Mouse (Mus musculus): ENCODE measurements at regions not wholly inside any gene's neighbourhood (a gene's known extent, or its start where the extent isn't known, plus 50 kb on each side); places are given as distances from the start of the nearest gene placed in this dataset.
A peak's percentile ranks its signal among the peaks of the same experiment; 100 is the strongest.

DNA sequence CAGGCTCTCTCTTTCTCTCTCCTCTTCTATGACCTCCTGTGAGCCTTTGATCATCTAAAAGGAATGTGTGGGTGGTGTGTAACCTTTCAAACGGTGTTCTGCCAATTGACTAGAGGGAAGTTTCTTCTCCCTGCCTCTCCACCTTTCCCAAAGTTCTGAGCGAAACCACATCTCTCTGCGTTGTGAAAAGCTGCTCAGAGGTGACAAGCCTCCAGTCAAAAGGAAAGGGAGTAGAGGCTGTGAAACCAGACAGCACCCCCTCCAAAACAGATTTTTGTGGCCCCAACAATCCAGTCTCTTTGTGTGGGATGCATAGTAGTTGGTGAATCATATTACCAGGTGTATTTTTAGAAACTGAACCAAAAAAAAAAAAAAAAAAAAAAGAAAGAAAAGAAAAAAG, 178.5 kb upstream of the Erbb4 start:
- Histone ChIP-seq H3K4me3 (no peak overlapping the region), H3K9me3 (no peaks in the 10 kb centered on the region), H3K27me3 (no peaks in the 10 kb centered on the region), H3K9ac (no peak overlapping the region), H3K4me2 (no peak overlapping the region), H3K4me1 (no peaks in the 10 kb centered on the region), H3K36me3 (no peaks in the 10 kb centered on the region), H3K27ac (no peak overlapping the region)
- ATAC-seq (ENCODE audit: insufficient number of reproducible peaks, low FRiP score, low TSS enrichment, low read depth): no peak
- 22% methylated on average over 3 of the region's 3 CpGs for WGBS

DNA sequence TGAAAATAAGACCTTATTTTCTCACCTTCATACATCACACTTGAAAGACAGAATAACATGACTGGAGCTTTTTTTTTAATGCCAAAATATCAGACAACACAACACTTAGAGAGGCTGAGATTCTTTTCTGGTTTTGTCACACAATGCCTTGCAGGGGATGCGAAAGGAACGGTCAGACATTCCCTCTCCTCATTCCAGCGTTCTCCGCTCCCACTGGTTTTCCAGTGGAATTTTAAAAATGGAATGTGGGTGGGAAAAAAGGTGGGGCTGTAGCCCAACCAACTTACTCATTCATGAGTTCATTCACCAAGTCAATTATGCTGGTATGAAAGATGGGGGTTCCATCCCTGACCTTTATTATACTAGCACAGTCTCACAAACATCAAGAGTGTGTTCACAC, 169.6 kb upstream of the Erbb4 start:
- H3K9ac ChIP-seq: no peak overlapping the region
- no peaks in the 10 kb centered on the region for H3K27me3 ChIP-seq
- H3K4me1 ChIP-seq: no peaks in the 10 kb centered on the region
- ATAC-seq (ENCODE audit: insufficient number of reproducible peaks, low FRiP score, low TSS enrichment, low read depth): no peak
- 55% methylated on average over 4 of the region's 4 CpGs for WGBS
- no peak overlapping the region for H3K4me2 ChIP-seq
- H3K4me3 ChIP-seq: no peak overlapping the region
- no peaks in the 10 kb centered on the region for H3K9me3 ChIP-seq
- H3K27ac ChIP-seq: no peak overlapping the region
- H3K36me3 ChIP-seq: no peaks in the 10 kb centered on the region

DNA sequence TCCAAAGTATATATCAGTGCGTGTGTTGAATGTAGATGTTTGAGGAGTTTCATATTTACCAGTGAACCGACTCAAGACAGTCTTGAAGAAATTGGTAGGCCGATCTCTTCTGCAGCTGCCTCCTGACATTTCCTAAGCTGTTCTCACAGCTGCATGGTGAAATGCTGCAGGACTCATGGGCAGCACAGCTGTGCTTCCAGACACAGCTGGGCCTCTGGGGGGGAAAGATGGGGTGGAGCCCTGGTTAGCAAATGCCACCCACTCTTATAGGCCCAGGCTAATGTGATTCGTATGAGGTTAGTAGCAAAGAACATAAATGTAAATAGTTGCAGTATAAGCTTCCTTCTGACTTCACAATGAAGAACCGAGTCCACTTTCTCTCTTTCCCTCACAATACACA, 139.8 kb upstream of the Erbb4 start:
- Histone ChIP-seq H3K27me3 (no peaks in the 10 kb centered on the region), H3K27ac (no peak overlapping the region), H3K4me3 (no peak overlapping the region), H3K4me1 (no peaks in the 10 kb centered on the region), H3K9me3 (no peaks in the 10 kb centered on the region), H3K4me2 (no peak overlapping the region), H3K9ac (no peak overlapping the region), H3K36me3 (no peaks in the 10 kb centered on the region)
- ATAC-seq (ENCODE audit: insufficient number of reproducible peaks, low FRiP score, low TSS enrichment, low read depth): no peak
- WGBS: 43% methylated on average over 5 of the region's 5 CpGs

DNA sequence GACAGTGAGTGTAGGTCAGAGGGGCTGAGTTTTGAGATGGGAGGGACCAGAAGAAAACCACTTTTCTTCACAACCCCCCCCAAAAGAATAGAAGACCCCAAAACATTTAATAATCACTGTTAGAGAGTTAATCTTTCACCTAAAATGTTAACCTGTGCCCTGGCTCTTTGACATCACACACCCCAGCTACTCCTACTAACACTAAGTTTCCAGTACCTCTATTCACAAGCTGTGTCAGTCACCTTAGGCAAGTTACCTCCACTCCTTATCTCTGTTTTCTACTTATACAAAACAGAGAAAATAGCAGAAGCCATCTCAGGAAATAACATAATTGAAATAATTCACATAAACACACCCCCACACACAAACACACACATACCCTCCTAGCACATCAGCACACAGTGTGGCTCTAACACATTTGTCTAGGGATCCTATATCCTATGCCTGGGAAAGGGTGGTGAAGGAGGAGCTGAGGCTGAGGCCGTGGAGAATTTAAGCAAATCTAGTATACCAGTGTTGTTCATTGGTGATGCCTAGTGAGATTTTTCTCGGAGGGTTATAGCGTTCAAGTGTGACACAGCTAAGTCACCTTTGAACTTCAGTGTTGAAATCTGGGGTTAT, 134.5 kb upstream of the Erbb4 start:
- H3K27me3 ChIP-seq: no peaks in the 10 kb centered on the region
- no peaks in the 10 kb centered on the region for H3K9me3 ChIP-seq
- 79% methylated on average over 3 of the region's 3 CpGs for WGBS
- H3K4me2 ChIP-seq: peak overlapping the region; percentile 47
- no peak overlapping the region for H3K27ac ChIP-seq
- H3K4me3 ChIP-seq: peak overlapping the region; percentile 28; the same call in 1 of the 2 replicates
- ATAC-seq (ENCODE audit: insufficient number of reproducible peaks, low FRiP score, low TSS enrichment, low read depth): no peak
- no peaks in the 10 kb centered on the region for H3K36me3 ChIP-seq
- 0 out of 2 replicates have a peak, but pooled peaks cover 4% of the 10 kb centered on the region for H3K4me1 ChIP-seq
- H3K9ac ChIP-seq: no peak overlapping the region

DNA sequence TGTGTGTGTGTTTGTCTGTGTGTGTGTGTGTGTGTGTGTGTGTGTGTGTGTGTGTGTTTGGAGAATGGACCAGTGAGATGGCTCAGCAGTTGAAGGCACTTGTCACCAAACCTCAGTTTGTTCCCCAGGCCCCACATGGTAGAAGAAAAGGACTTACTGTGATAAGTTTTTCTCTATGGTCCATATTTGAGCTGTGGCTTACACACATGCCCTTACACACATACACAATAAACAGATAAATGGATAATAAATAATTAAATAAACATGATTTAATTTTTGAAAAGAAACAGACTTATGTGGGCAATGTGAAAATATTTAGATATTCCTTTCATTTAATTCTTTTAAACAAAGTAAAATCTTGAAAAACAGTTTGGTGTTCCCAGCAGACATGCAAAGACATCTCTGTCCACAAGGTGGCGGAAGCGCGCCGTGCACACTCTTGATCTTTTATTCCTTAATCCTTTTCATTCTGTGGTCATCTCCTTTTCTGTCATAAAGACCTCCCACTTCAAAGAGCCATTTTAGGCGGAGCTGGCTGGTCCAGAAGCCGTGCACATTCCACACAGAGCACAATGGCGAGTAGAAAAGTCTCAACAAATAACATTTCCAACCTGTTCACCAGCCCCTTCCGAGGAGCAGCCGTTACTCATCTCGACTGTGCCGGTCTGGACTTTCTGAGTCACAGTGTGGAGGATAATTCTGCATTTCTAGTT, 133.8 kb upstream of the Erbb4 start:
- H3K4me3 ChIP-seq: peak overlapping the region; percentile 28
- H3K27me3 ChIP-seq: no peaks in the 10 kb centered on the region
- no peaks in the 10 kb centered on the region for H3K36me3 ChIP-seq
- H3K4me1 ChIP-seq: 0 out of 2 replicates have a peak, but pooled peaks cover 4% of the 10 kb centered on the region
- no peak overlapping the region for H3K27ac ChIP-seq
- no peaks in the 10 kb centered on the region for H3K9me3 ChIP-seq
- H3K9ac ChIP-seq: no peak overlapping the region
- 15% methylated on average over 11 of the region's 11 CpGs for WGBS
- ATAC-seq (ENCODE audit: insufficient number of reproducible peaks, low FRiP score, low TSS enrichment, low read depth): no peak
- H3K4me2 ChIP-seq: peak overlapping the region; percentile 47

DNA sequence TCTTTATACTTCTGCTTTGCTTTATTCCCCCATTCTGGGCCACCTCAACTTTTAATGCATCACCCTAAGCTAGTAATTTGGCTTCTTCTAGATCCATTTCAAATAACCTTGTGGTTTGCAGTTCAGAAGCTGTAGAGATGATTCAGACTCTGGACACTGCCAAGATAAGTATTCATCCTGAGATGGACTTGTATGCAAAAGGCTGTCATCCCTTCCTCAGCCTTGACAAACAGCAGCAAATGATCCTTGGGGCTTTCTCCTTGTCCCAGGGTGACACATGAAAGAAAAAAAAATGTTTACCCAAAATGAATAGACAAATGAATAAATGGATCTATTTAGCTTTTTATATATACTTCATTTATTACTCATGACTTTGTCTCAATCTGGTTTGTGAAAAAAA, 120.0 kb upstream of the Erbb4 start:
- H3K4me2 ChIP-seq: no peak overlapping the region
- no peaks in the 10 kb centered on the region for H3K27me3 ChIP-seq
- H3K36me3 ChIP-seq: no peaks in the 10 kb centered on the region
- no peak overlapping the region for H3K4me3 ChIP-seq
- ATAC-seq (ENCODE audit: insufficient number of reproducible peaks, low FRiP score, low TSS enrichment, low read depth): no peak
- H3K4me1 ChIP-seq: no peaks in the 10 kb centered on the region
- H3K9ac ChIP-seq: no peak overlapping the region
- H3K9me3 ChIP-seq: no peaks in the 10 kb centered on the region
- H3K27ac ChIP-seq: no peak overlapping the region

DNA sequence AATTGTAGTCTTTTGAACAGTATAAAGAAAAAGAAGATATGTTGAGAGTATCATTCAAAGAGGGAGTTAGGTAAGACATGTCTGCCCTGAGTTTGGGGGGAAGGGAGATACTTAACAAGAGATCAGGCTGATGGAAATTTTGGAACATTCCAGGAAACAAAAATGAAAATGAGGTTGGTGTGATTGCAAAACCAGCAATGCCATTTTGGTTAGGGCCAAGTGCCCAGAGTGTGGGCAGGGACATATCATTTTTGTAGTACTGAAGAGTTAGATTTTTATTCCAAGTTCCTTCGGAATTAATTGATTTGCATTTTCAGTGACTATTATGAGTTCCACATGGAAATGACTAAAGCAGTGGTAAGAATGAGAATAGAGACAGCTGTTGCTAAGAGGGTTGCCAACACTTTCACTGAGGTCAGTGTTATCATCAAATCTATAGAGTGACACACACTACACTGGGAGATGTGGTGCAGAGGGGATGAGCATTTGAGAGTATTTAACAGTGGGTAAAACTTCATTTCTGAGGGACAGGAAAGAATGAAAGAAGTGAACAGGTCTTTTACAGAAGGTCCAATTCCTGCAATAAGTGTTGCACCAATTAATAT, 105.1 kb upstream of the Erbb4 start:
- no peak for ATAC-seq (ENCODE audit: insufficient number of reproducible peaks, low FRiP score, low TSS enrichment, low read depth)

DNA sequence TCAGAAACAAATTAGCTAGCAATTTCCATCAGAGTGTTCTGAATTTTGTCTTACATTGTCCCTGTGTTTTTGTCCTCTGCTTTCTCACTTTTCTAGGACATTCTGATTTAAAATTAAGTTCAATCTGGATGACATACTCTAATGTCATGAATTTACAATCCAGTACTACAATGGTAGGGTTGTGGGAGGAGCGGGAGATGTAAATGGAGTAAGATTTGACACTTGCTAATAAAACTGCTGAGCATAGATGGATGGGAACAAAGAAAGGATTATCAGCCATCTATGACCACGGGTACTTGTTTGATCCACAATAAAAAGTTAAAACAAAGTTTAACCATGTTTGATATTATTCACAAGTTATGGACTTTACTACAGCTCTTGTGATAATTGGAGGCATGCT, 94.9 kb upstream of the Erbb4 start:
- no peak for ATAC-seq (ENCODE audit: insufficient number of reproducible peaks, low FRiP score, low TSS enrichment, low read depth)
- Histone ChIP-seq H3K27me3 (no peaks in the 10 kb centered on the region), H3K4me2 (no peak overlapping the region), H3K36me3 (no peaks in the 10 kb centered on the region), H3K4me3 (no peak overlapping the region), H3K27ac (no peak overlapping the region), H3K9ac (no peak overlapping the region), H3K4me1 (no peaks in the 10 kb centered on the region), H3K9me3 (no peaks in the 10 kb centered on the region)
- WGBS: 71% methylated on average over 2 of the region's 2 CpGs

More for the DNA sequence above, 105.1 kb upstream of the Erbb4 start:
- Histone ChIP-seq H3K36me3 (no peaks in the 10 kb centered on the region), H3K4me2 (no peak overlapping the region), H3K9me3 (no peaks in the 10 kb centered on the region), H3K27me3 (no peaks in the 10 kb centered on the region), H3K27ac (no peak overlapping the region), H3K9ac (no peak overlapping the region), H3K4me1 (no peaks in the 10 kb centered on the region), H3K4me3 (no peak overlapping the region)
- 76% methylated on average over 1 of the region's 1 CpGs for WGBS

DNA sequence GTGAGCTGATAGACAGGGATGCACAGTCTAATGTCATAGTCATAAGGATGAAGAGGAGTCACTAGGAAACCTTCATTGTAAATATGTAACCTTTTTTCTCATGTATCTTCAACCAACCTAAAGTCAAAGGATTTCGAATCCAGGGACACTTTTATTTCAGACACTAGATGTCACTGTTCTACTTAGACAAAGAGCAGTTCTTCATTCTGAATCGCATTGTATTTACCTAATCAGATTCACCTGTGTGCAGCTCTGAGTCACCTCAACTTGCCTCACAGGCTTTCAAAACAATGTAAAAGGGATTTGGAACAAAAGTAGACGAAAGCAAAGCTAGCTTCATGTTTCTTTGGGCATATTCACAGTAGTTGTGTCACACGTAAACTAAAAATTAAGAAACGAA, 57.3 kb upstream of the Erbb4 start:
- Histone ChIP-seq H3K4me2 (no peak overlapping the region), H3K27ac (no peak overlapping the region), H3K36me3 (no peaks in the 10 kb centered on the region), H3K9ac (no peak overlapping the region), H3K4me1 (no peaks in the 10 kb centered on the region), H3K9me3 (no peaks in the 10 kb centered on the region), H3K4me3 (no peak overlapping the region), H3K27me3 (no peaks in the 10 kb centered on the region)
- 41% methylated on average over 5 of the region's 5 CpGs for WGBS
- no peak for ATAC-seq (ENCODE audit: insufficient number of reproducible peaks, low FRiP score, low TSS enrichment, low read depth)
